Mouse (Mus musculus) hindbrain, embryonic 11.5 days (tissue): Measurements from ENCODE around the gene Uqcrc2. TPM values are rescaled to one million over a fixed set of nuclear protein-coding genes. Genes with fewer than 3 reads are reported as not detected.

Source experiments
- ATAC-seq: fragments of 200-750 bp; cut with Nextera tagmentation; 2 replicates; pipeline ENCODE4 v1.8.0; 2017; ENCODE audit warnings: mild to moderate bottlenecking, moderate TSS enrichment, moderate library complexity; ENCODE audit not compliant: low FRiP score
- DNase-seq: peaks from one replicate; pipeline ENCODE4 v3.0.0-alpha.2; 2015; ENCODE audit warnings: low spot score
- H3K27ac ChIP-seq: fragments of 300-500 bp; sonication (generic); 2 replicates; pipeline ENCODE4 v1.5.1; 2014; ENCODE audit warnings: mild to moderate bottlenecking, low read depth, low read length
- H3K27me3 ChIP-seq: fragments of 300-500 bp; sonication (generic); 2 replicates; pipeline ENCODE4 v1.6.1; 2014; ENCODE audit warnings: mild to moderate bottlenecking, low read length, moderate library complexity, mixed read lengths; ENCODE audit not compliant: control insufficient read depth, insufficient read depth
- H3K36me3 ChIP-seq: fragments of 300-500 bp; sonication (generic); 2 replicates; pipeline ENCODE4 v1.6.1; 2014; ENCODE audit warnings: mild to moderate bottlenecking, low read length, moderate library complexity, mixed read lengths; ENCODE audit not compliant: control insufficient read depth, insufficient read depth
- H3K4me1 ChIP-seq: fragments of 300-500 bp; sonication (generic); replicated peaks from 2 replicates; pipeline ENCODE4 v1.6.1; 2014; ENCODE audit warnings: low read length, mixed read lengths; ENCODE audit not compliant: control insufficient read depth, insufficient read depth
- H3K4me2 ChIP-seq: fragments of 300-500 bp; sonication (generic); replicated peaks from 2 replicates; pipeline ENCODE4 v1.6.1; 2014; ENCODE audit warnings: mild to moderate bottlenecking, low read depth, low read length
- H3K4me3 ChIP-seq: fragments of 300-500 bp; sonication (generic); 2 replicates; pipeline ENCODE4 v1.5.1; 2014; ENCODE audit warnings: low read depth, low read length
- H3K9ac ChIP-seq: fragments of 300-500 bp; sonication (generic); 2 replicates; pipeline ENCODE4 v1.6.1; 2014; ENCODE audit warnings: low read depth, low read length
- H3K9me3 ChIP-seq: fragments of 300-500 bp; sonication (generic); 2 replicates; pipeline ENCODE4 v1.6.1; 2016; ENCODE audit warnings: low read length; ENCODE audit not compliant: control insufficient read depth
- WGBS: fragments of 180-500 bp; shearing (Covaris S2); extraction: QIAGEN DNeasy Blood & Tissue Kit; methylation state at CpG from one replicate; pipeline ENCODE4 v1.1.7; 2014; 5-methylcytosine and 5-hydroxymethylcytosine counted together
- polyA plus RNA-seq: library from polyadenylated mRNA; unstranded; fragments of >200 nt; fragmentation: Nextera tagmentation; extraction: Ambion mirVana; gene quantifications from 2 replicates; pipeline ENCODE4 v1.2.1, GENCODE M21; 2014

Uqcrc2 gene
- polyA plus RNA-seq: 200 and 206 TPM in 2 replicates

- Histone ChIP-seq H3K4me2 (peak within 1 kb of the TSS; percentile 76), H3K27me3 (no peaks in the 10 kb centered on the region), H3K4me1 (no peaks in the 10 kb centered on the region; the same call in 1 of the 2 replicates), H3K9ac (peak within 1 kb of the TSS; percentile 97), H3K27ac (peak within 1 kb of the TSS; percentile 88), H3K9me3 (no peaks in the 10 kb centered on the region), H3K4me3 (peak within 1 kb of the TSS; percentile 91), H3K36me3 (no peaks in the 10 kb centered on the region)
- DNase-seq (peak; percentile 91), ATAC-seq (peak; percentile 99)
- WGBS: under 1% methylated on average over 45 of the region's 45 CpGs
Measured at GRCm38 (mm10) chr7:120634711-120635361, at the start of gene Uqcrc2. Gene Uqcrc2, plus strand, starts transcription at chr7:120635176.

- no peaks in the 10 kb centered on the region for H3K4me1 ChIP-seq
- no peaks in the 10 kb centered on the region for H3K9me3 ChIP-seq
- H3K4me3 ChIP-seq: peak overlapping the region; percentile 30
- WGBS: 80% methylated on average over 4 of the region's 4 CpGs
- DNase-seq (peak; percentile 65), ATAC-seq (peak; percentile 59)
- peak overlapping the region; percentile 67 for H3K9ac ChIP-seq
- H3K27ac ChIP-seq: peak overlapping the region; percentile 39; the same call in 1 of the 2 replicates
- no peaks in the 10 kb centered on the region for H3K27me3 ChIP-seq
- H3K36me3 ChIP-seq: no peaks in the 10 kb centered on the region
- H3K4me2 ChIP-seq: peak overlapping the region; percentile 59
Measured at GRCm38 (mm10) chr7:120597203-120597743, 37.7 kb upstream of the Uqcrc2 start.

GRCm38 (mm10) chr7:120597744-120598243 lies 37.2 kb upstream of the Uqcrc2 start:
- peak; percentile 82 for ATAC-seq
- H3K9ac ChIP-seq: peak overlapping the region; percentile 67
- H3K4me3 ChIP-seq: peak overlapping the region; percentile 30
- peak overlapping the region; percentile 59 for H3K4me2 ChIP-seq
- no peaks in the 10 kb centered on the region for H3K4me1 ChIP-seq
- peak; percentile 68 for DNase-seq
- 7% methylated on average over 39 of the region's 41 CpGs for WGBS
- no peaks in the 10 kb centered on the region for H3K9me3 ChIP-seq
- H3K36me3 ChIP-seq: no peaks in the 10 kb centered on the region
- H3K27me3 ChIP-seq: no peaks in the 10 kb centered on the region
- peak overlapping the region; percentile 39; the same call in 1 of the 2 replicates for H3K27ac ChIP-seq

GRCm38 (mm10) chr7:120598355-120598754 lies 36.6 kb upstream of the Uqcrc2 start:
- H3K27me3 ChIP-seq: no peaks in the 10 kb centered on the region
- WGBS: 83% methylated on average over 7 of the region's 7 CpGs
- H3K4me2 ChIP-seq: no peak overlapping the region; the same call in 1 of the 2 replicates
- H3K36me3 ChIP-seq: no peaks in the 10 kb centered on the region
- H3K9ac ChIP-seq: peak overlapping the region; percentile 67; the same call in 1 of the 2 replicates
- no peak for ATAC-seq
- no peak overlapping the region for H3K27ac ChIP-seq
- no peaks in the 10 kb centered on the region for H3K4me1 ChIP-seq
- peak; percentile 15 for DNase-seq
- no peaks in the 10 kb centered on the region for H3K9me3 ChIP-seq
- no peak overlapping the region; the same call in 1 of the 2 replicates for H3K4me3 ChIP-seq

GRCm38 (mm10) chr7:120620075-120620771 lies 14.8 kb upstream of the Uqcrc2 start:
- H3K9ac ChIP-seq: no peak overlapping the region

GRCm38 (mm10) chr7:120620841-120621240 lies 14.1 kb upstream of the Uqcrc2 start:
- Histone ChIP-seq H3K36me3 (no peaks in the 10 kb centered on the region), H3K27ac (no peak overlapping the region), H3K9ac (no peak overlapping the region), H3K9me3 (no peaks in the 10 kb centered on the region), H3K27me3 (no peaks in the 10 kb centered on the region), H3K4me2 (no peak overlapping the region), H3K4me1 (no peaks in the 10 kb centered on the region), H3K4me3 (no peak overlapping the region)
- no peak for DNase-seq
- ATAC-seq: no peak
- 90% methylated on average over 9 of the region's 9 CpGs for WGBS

More at GRCm38 (mm10) chr7:120620075-120620771, 14.8 kb upstream of the Uqcrc2 start:
- H3K4me1 ChIP-seq: no peaks in the 10 kb centered on the region
- ATAC-seq (no peak), DNase-seq (no peak)
- WGBS: 80% methylated on average over 8 of the region's 8 CpGs
- H3K27me3 ChIP-seq: no peaks in the 10 kb centered on the region
- no peak overlapping the region for H3K27ac ChIP-seq
- H3K4me2 ChIP-seq: no peak overlapping the region
- H3K4me3 ChIP-seq: no peak overlapping the region
- no peaks in the 10 kb centered on the region for H3K36me3 ChIP-seq
- no peaks in the 10 kb centered on the region for H3K9me3 ChIP-seq

- DNase-seq (no peak), ATAC-seq (no peak)
- Histone ChIP-seq H3K9me3 (no peaks in the 10 kb centered on the region), H3K4me1 (no peaks in the 10 kb centered on the region; the same call in 1 of the 2 replicates), H3K4me3 (no peak overlapping the region), H3K27me3 (no peaks in the 10 kb centered on the region), H3K27ac (no peak overlapping the region), H3K9ac (no peak overlapping the region), H3K36me3 (no peaks in the 10 kb centered on the region), H3K4me2 (no peak overlapping the region)
- WGBS: 86% methylated on average over 1 of the region's 1 CpGs
Measured at GRCm38 (mm10) chr7:120632518-120632917, 2.5 kb upstream of the Uqcrc2 start.

GRCm38 (mm10) chr7:120634301-120634700 lies 675 bp upstream of the Uqcrc2 start:
- peak overlapping the region; percentile 91 for H3K4me3 ChIP-seq
- WGBS: 6% methylated on average over 9 of the region's 9 CpGs
- peak overlapping the region; percentile 50 for H3K4me2 ChIP-seq
- H3K27me3 ChIP-seq: no peaks in the 10 kb centered on the region
- H3K4me1 ChIP-seq: no peaks in the 10 kb centered on the region; the same call in 1 of the 2 replicates
- ATAC-seq (no peak), DNase-seq (peak; percentile 19)
- H3K9me3 ChIP-seq: no peaks in the 10 kb centered on the region
- peak overlapping the region; percentile 97 for H3K9ac ChIP-seq
- H3K36me3 ChIP-seq: no peaks in the 10 kb centered on the region
- no peak overlapping the region for H3K27ac ChIP-seq
